Mouse (Mus musculus): ENCODE data around the gene Rpia. TPM values are rescaled to one million over a fixed set of nuclear protein-coding genes. Genes with fewer than 3 reads are reported as not detected.

Gene Rpia
- polyA plus RNA-seq, 1 experiment from 2014 or later: 2.4 TPM

- Histone ChIP-seq H3K4me1 (replicated peaks; ENCODE audit: insufficient read depth, low read length) (no peaks in the 10 kb centered on the region), H3K27me3 (ENCODE audit: insufficient read depth, low read length) (no peaks in the 10 kb centered on the region), H3K27ac (no peak overlapping the region), H3K4me2 (ENCODE audit: low read length) (no peak overlapping the region), H3K9me3 (replicated peaks; ENCODE audit: low read length) (no peaks in the 10 kb centered on the region), H3K9ac (ENCODE audit: low read depth, low read length) (no peak overlapping the region), H3K4me3 (replicated peaks; ENCODE audit: low read depth, low read length) (no peak overlapping the region), H3K36me3 (ENCODE audit: insufficient read depth, low read length) (no peaks in the 10 kb centered on the region)
- no peak for TF ChIP-seq CTCF (IDR thresholded peaks at IDR 0.05; ENCODE audit: low read depth)
- no peak for DNase-seq (ENCODE audit: low spot score)
- ATAC-seq (replicated peaks; ENCODE audit: low FRiP score, low read depth): no peak
These were observed 61.2 kb downstream of the Rpia start for GRCm38 (mm10) chr6:70730828-70731227.

DNA sequence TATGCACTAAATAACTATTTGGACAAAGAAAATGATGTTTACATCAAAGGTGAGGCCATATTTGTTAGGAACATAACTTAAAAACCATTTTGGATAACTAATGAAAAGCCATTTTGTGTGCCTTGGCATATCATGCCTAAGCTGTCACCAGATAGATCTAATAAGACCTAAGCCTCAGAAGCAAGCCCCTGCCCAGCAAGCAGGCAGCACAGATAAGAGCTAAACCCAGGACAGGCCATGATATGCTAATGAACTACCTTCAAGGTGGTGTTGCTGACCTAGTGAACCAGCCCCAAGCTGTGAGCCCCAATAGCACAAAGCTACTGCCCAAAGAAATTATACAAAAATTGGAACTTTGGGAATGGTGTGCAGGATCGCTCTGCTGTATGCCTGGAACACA, 62.9 kb downstream of the Rpia start:
- Histone ChIP-seq H3K4me1 (replicated peaks; ENCODE audit: insufficient read depth, low read length) (no peaks in the 10 kb centered on the region), H3K4me2 (ENCODE audit: low read length) (no peak overlapping the region), H3K27ac (no peak overlapping the region), H3K36me3 (ENCODE audit: insufficient read depth, low read length) (no peaks in the 10 kb centered on the region), H3K9me3 (replicated peaks; ENCODE audit: low read length) (no peaks in the 10 kb centered on the region), H3K4me3 (replicated peaks; ENCODE audit: low read depth, low read length) (no peak overlapping the region), H3K27me3 (ENCODE audit: insufficient read depth, low read length) (no peaks in the 10 kb centered on the region), H3K9ac (ENCODE audit: low read depth, low read length) (no peak overlapping the region)
- TF ChIP-seq CTCF (IDR thresholded peaks at IDR 0.05; ENCODE audit: low read depth): no peak
- 87% methylated on average over 1 of the region's 1 CpGs for WGBS
- DNase-seq (ENCODE audit: low spot score) (no peak), ATAC-seq (replicated peaks; ENCODE audit: low FRiP score, low read depth) (no peak)

DNA sequence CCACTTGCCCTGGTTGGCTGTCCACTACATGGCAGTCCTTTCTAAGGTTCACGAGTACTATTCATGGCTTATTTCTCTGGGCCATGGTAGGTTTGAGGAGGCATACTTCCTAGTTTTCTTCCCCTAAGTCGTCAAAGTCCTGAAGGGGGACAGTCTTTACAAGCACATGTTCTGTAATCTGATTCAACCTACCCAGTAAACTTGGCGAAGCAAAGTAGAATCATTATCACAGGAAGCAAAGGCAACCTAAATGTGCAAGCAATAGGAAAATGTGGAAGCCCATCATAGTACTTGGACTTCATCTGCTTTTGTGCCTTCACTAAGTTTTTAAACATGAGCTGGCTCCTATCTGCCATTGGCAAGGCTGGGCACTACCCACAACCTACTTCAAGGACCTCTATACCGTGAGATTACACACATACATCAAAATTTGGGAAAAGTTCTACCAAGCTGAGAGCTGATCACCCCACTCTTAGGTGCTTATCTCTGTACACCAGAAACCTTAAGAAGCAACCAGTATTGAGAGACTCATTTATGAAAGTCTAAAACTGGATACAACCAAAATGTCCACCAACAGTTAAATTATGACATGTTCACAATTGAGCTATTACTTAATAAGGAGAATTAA, 64.8 kb downstream of the Rpia start:
- no peak overlapping the region for H3K4me3 ChIP-seq (replicated peaks; ENCODE audit: low read depth, low read length)
- WGBS: 73% methylated on average over 4 of the region's 4 CpGs
- H3K27me3 ChIP-seq (ENCODE audit: insufficient read depth, low read length): no peaks in the 10 kb centered on the region
- H3K27ac ChIP-seq: no peak overlapping the region
- no peak overlapping the region for H3K9ac ChIP-seq (ENCODE audit: low read depth, low read length)
- no peak overlapping the region for H3K4me2 ChIP-seq (ENCODE audit: low read length)
- H3K9me3 ChIP-seq (replicated peaks; ENCODE audit: low read length): no peaks in the 10 kb centered on the region
- ATAC-seq (replicated peaks; ENCODE audit: low FRiP score, low read depth): no peak
- H3K36me3 ChIP-seq (ENCODE audit: insufficient read depth, low read length): no peaks in the 10 kb centered on the region
- TF ChIP-seq CTCF (IDR thresholded peaks at IDR 0.05; ENCODE audit: low read depth): no peak
- DNase-seq (ENCODE audit: low spot score): no peak
- no peaks in the 10 kb centered on the region for H3K4me1 ChIP-seq (replicated peaks; ENCODE audit: insufficient read depth, low read length)

DNA sequence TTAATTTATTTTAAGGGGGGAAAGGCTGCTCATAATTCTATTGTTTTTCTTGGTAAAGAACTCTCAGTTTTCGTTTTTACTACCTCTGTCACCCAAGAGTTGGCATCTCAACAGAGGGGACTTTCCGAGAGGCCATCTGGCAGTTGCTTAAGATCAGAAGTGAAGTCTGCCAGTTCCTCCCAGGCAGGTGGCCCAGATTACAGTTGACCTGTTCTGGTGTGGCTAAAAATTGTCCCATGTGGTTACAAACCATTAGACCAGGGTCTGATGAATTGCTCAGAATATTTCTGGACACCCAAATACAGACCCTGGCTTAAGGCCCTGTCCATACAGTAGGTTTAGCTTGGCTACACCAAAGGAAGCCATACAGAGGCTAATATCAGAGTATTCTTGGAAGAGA, 66.4 kb downstream of the Rpia start:
- Histone ChIP-seq H3K36me3 (ENCODE audit: insufficient read depth, low read length) (no peaks in the 10 kb centered on the region), H3K4me3 (replicated peaks; ENCODE audit: low read depth, low read length) (no peak overlapping the region), H3K4me1 (replicated peaks; ENCODE audit: insufficient read depth, low read length) (no peaks in the 10 kb centered on the region), H3K4me2 (ENCODE audit: low read length) (no peak overlapping the region), H3K9me3 (replicated peaks; ENCODE audit: low read length) (no peaks in the 10 kb centered on the region), H3K9ac (ENCODE audit: low read depth, low read length) (no peak overlapping the region), H3K27ac (no peak overlapping the region), H3K27me3 (ENCODE audit: insufficient read depth, low read length) (no peaks in the 10 kb centered on the region)
- DNase-seq (ENCODE audit: low spot score) (no peak), ATAC-seq (replicated peaks; ENCODE audit: low FRiP score, low read depth) (no peak)
- WGBS: 41% methylated on average over 2 of the region's 2 CpGs
- no peak for TF ChIP-seq CTCF (IDR thresholded peaks at IDR 0.05; ENCODE audit: low read depth)

- H3K27me3 ChIP-seq (ENCODE audit: insufficient read depth, low read length): no peaks in the 10 kb centered on the region
- H3K4me2 ChIP-seq (ENCODE audit: low read length): no peak overlapping the region
- H3K4me1 ChIP-seq (replicated peaks; ENCODE audit: insufficient read depth, low read length): no peaks in the 10 kb centered on the region
- no peaks in the 10 kb centered on the region for H3K9me3 ChIP-seq (replicated peaks; ENCODE audit: low read length)
- DNase-seq (ENCODE audit: low spot score): no peak
- H3K9ac ChIP-seq (ENCODE audit: low read depth, low read length): no peak overlapping the region
- no peak overlapping the region for H3K27ac ChIP-seq
- WGBS: 87% methylated on average over 13 of the region's 13 CpGs
- no peak for ATAC-seq (replicated peaks; ENCODE audit: low FRiP score, low read depth)
- H3K36me3 ChIP-seq (ENCODE audit: insufficient read depth, low read length): no peaks in the 10 kb centered on the region
- H3K4me3 ChIP-seq (replicated peaks; ENCODE audit: low read depth, low read length): no peak overlapping the region
- TF ChIP-seq CTCF (IDR thresholded peaks at IDR 0.05; ENCODE audit: low read depth): no peak
These were observed 67.3 kb downstream of the Rpia start for GRCm38 (mm10) chr6:70724722-70725121.

DNA sequence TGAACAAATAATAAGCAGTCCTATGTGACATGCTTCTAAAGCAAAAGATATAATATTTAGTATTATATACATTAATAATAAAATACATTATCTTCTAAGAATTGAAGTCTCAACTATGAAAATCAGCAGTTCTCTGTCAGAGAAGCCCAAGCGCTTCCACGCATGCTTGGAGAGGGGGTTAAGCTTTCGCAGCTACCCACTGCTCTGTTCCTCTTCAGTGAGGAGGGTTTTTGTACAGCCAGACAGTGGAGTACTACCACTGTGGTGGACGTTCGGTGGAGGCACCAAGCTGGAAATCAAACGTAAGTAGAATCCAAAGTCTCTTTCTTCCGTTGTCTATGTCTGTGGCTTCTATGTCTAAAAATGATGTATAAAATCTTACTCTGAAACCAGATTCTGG, 69.7 kb downstream of the Rpia start:
- ATAC-seq (replicated peaks; ENCODE audit: low FRiP score, low read depth): no peak
- H3K27ac ChIP-seq: no peak overlapping the region
- TF ChIP-seq CTCF (IDR thresholded peaks at IDR 0.05; ENCODE audit: low read depth): no peak
- H3K4me2 ChIP-seq (ENCODE audit: low read length): no peak overlapping the region
- no peak for DNase-seq (ENCODE audit: low spot score)
- H3K4me1 ChIP-seq (replicated peaks; ENCODE audit: insufficient read depth, low read length): no peaks in the 10 kb centered on the region
- H3K27me3 ChIP-seq (ENCODE audit: insufficient read depth, low read length): no peaks in the 10 kb centered on the region
- WGBS: 73% methylated on average over 7 of the region's 7 CpGs
- H3K4me3 ChIP-seq (replicated peaks; ENCODE audit: low read depth, low read length): no peak overlapping the region
- no peaks in the 10 kb centered on the region for H3K36me3 ChIP-seq (ENCODE audit: insufficient read depth, low read length)
- no peaks in the 10 kb centered on the region for H3K9me3 ChIP-seq (replicated peaks; ENCODE audit: low read length)
- H3K9ac ChIP-seq (ENCODE audit: low read depth, low read length): no peak overlapping the region

- H3K4me1 ChIP-seq (replicated peaks; ENCODE audit: insufficient read depth, low read length): no peaks in the 10 kb centered on the region
- no peaks in the 10 kb centered on the region for H3K9me3 ChIP-seq (replicated peaks; ENCODE audit: low read length)
- no peak overlapping the region for H3K4me3 ChIP-seq (replicated peaks; ENCODE audit: low read depth, low read length)
- no peak overlapping the region for H3K4me2 ChIP-seq (ENCODE audit: low read length)
- DNase-seq (ENCODE audit: low spot score) (no peak), ATAC-seq (replicated peaks; ENCODE audit: low FRiP score, low read depth) (no peak)
- WGBS: 57% methylated on average over 2 of the region's 2 CpGs
- no peaks in the 10 kb centered on the region for H3K36me3 ChIP-seq (ENCODE audit: insufficient read depth, low read length)
- no peak overlapping the region for H3K27ac ChIP-seq
- no peak for TF ChIP-seq CTCF (IDR thresholded peaks at IDR 0.05; ENCODE audit: low read depth)
- no peak overlapping the region for H3K9ac ChIP-seq (ENCODE audit: low read depth, low read length)
- H3K27me3 ChIP-seq (ENCODE audit: insufficient read depth, low read length): no peaks in the 10 kb centered on the region
These were observed 73.3 kb downstream of the Rpia start for GRCm38 (mm10) chr6:70718760-70719159.

All from kidney, postnatal 0 days (tissue).